Mouse (Mus musculus): ENCODE results near the gene Lamc2.

GRCm38 (mm10) chr1:153215676-153216075 lies 29.4 kb upstream of the Lamc2 start:
- no peak for TF ChIP-seq POLR2A (IDR thresholded peaks at IDR 0.05; ENCODE audit: borderline replicate concordance, insufficient read depth, low read length)
- no peak for TF ChIP-seq CTCF (IDR thresholded peaks at IDR 0.05; ENCODE audit: borderline replicate concordance, insufficient read depth, low read depth, low read length)
